Mouse (Mus musculus): Measurements from ENCODE around the gene Trat1.

Gene Trat1

GRCm38 (mm10) chr16:48771971-48772445, at the start of gene Trat1:
Trat1 (minus strand) TSS chr16:48772021.
- DNase-seq (ENCODE audit: low read depth, low spot score) = no peak

- no peak for DNase-seq (ENCODE audit: low read depth, low spot score)
These were observed 46.7 kb upstream of the Trat1 start for GRCm38 (mm10) chr16:48818524-48818923.

- no peak for DNase-seq (ENCODE audit: low read depth, low spot score)
These were observed 44.9 kb upstream of the Trat1 start, which contains the start of gene Retnlb for GRCm38 (mm10) chr16:48816695-48817094. Retnlb (plus strand) TSS chr16:48816856.

- DNase-seq (ENCODE audit: low read depth, low spot score) = no peak
These were observed 40.1 kb upstream of the Trat1 start for GRCm38 (mm10) chr16:48811881-48812436.

- DNase-seq (ENCODE audit: low read depth, low spot score) = no peak
These were observed 37.6 kb upstream of the Trat1 start for GRCm38 (mm10) chr16:48809374-48809773.

GRCm38 (mm10) chr16:48806521-48806920, 34.7 kb upstream of the Trat1 start:
- DNase-seq (ENCODE audit: low read depth, low spot score) = no peak

GRCm38 (mm10) chr16:48805412-48805811, 33.6 kb upstream of the Trat1 start:
- DNase-seq (ENCODE audit: low read depth, low spot score) = no peak

- DNase-seq (ENCODE audit: low read depth, low spot score) = no peak
These were observed 29.1 kb upstream of the Trat1 start for GRCm38 (mm10) chr16:48800906-48801305.

- no peak for DNase-seq (ENCODE audit: low read depth, low spot score)
These were observed 27.6 kb upstream of the Trat1 start for GRCm38 (mm10) chr16:48799470-48799869.

GRCm38 (mm10) chr16:48798285-48798684, 26.5 kb upstream of the Trat1 start:
- DNase-seq (ENCODE audit: low read depth, low spot score) = no peak

- DNase-seq (ENCODE audit: low read depth, low spot score) = no peak
These were observed 16.9 kb upstream of the Trat1 start for GRCm38 (mm10) chr16:48788704-48789185.

- DNase-seq (ENCODE audit: low read depth, low spot score) = no peak
These were observed 14.4 kb upstream of the Trat1 start for GRCm38 (mm10) chr16:48786258-48786657.

- DNase-seq (ENCODE audit: low read depth, low spot score) = no peak
These were observed 5.4 kb upstream of the Trat1 start for GRCm38 (mm10) chr16:48777254-48777653.

GRCm38 (mm10) chr16:48769183-48769582, 2.6 kb downstream of the Trat1 start:
- DNase-seq (ENCODE audit: low read depth, low spot score) = no peak

GRCm38 (mm10) chr16:48760643-48761481, 11.0 kb downstream of the Trat1 start:
- no peak for DNase-seq (ENCODE audit: low read depth, low spot score)

- no peak for DNase-seq (ENCODE audit: low read depth, low spot score)
These were observed 21.5 kb downstream of the Trat1 start for GRCm38 (mm10) chr16:48750145-48750827.

- DNase-seq (ENCODE audit: low read depth, low spot score) = no peak
These were observed 26.4 kb downstream of the Trat1 start for GRCm38 (mm10) chr16:48745418-48745817.

GRCm38 (mm10) chr16:48745011-48745410, 26.8 kb downstream of the Trat1 start:
- DNase-seq (ENCODE audit: low read depth, low spot score) = no peak

- no peak for DNase-seq (ENCODE audit: low read depth, low spot score)
These were observed 30.3 kb downstream of the Trat1 start for GRCm38 (mm10) chr16:48741549-48741948.

- no peak for DNase-seq (ENCODE audit: low read depth, low spot score)
These were observed 31.8 kb downstream of the Trat1 start for GRCm38 (mm10) chr16:48739974-48740373.

GRCm38 (mm10) chr16:48738429-48738828, 33.4 kb downstream of the Trat1 start:
- DNase-seq (ENCODE audit: low read depth, low spot score) = no peak

- DNase-seq (ENCODE audit: low read depth, low spot score) = no peak
These were observed 34.9 kb downstream of the Trat1 start for GRCm38 (mm10) chr16:48736890-48737289.

Data from embryo, embryonic 11.5 days (tissue).